Mouse (Mus musculus) erythroid progenitor cell, adult 5-6 weeks (primary cell): ENCODE measurements around the gene Galnt2. TPM values are rescaled to one million over a fixed set of nuclear protein-coding genes. Genes with fewer than 3 reads are reported as not detected.

Source experiments
- ATAC-seq: replicated peaks from 2 replicates; pipeline ENCODE4 v1.8.0; 2016; ENCODE audit warnings: moderate number of reproducible peaks, mild to moderate bottlenecking, moderate TSS enrichment, inconsistent platforms; ENCODE audit not compliant: poor library complexity, low FRiP score, severe bottlenecking
- total RNA-seq, 2 experiments: library from RNA; stranded (forward) in 1 of 2; stranded (reverse) in 1 of 2; fragments of 150-400 nt in 1 of 2; fragments of 186-747, 209-891 nt in 1 of 2; gene quantifications; 2 replicates each; pipeline versions ENCODE4 v1.2.3 to v1.2.4; 2015 to 2017; ENCODE audit warnings: low replicate concordance in 2 of 2

Gene Galnt2
- total RNA-seq, 2 experiments from 2014 or later = 15.5 TPM; not detected in 1

- ATAC-seq = no peak
Measured at GRCm38 (mm10) chr8:124284984-124285576, 53.9 kb downstream of the Galnt2 start.

- no peak for ATAC-seq
Measured at GRCm38 (mm10) chr8:124286461-124287124, 55.4 kb downstream of the Galnt2 start.

GRCm38 (mm10) chr8:124288215-124288864, 57.1 kb downstream of the Galnt2 start:
- ATAC-seq = no peak

- no peak for ATAC-seq
Measured at GRCm38 (mm10) chr8:124289481-124290050, 58.4 kb downstream of the Galnt2 start.

- no peak for ATAC-seq
Measured at GRCm38 (mm10) chr8:124290911-124291691, 59.9 kb downstream of the Galnt2 start.

- no peak for ATAC-seq
Measured at GRCm38 (mm10) chr8:124291693-124292092, 60.5 kb downstream of the Galnt2 start.

- no peak for ATAC-seq
Measured at GRCm38 (mm10) chr8:124292965-124293364, 61.8 kb downstream of the Galnt2 start.

GRCm38 (mm10) chr8:124294425-124294824, 63.2 kb downstream of the Galnt2 start:
- ATAC-seq = no peak

- ATAC-seq = no peak
Measured at GRCm38 (mm10) chr8:124294900-124295299, 63.7 kb downstream of the Galnt2 start.

GRCm38 (mm10) chr8:124295357-124295756, 64.2 kb downstream of the Galnt2 start:
- no peak for ATAC-seq

GRCm38 (mm10) chr8:124301512-124301911, 70.3 kb downstream of the Galnt2 start:
- ATAC-seq = no peak

GRCm38 (mm10) chr8:124301935-124302555, 70.9 kb downstream of the Galnt2 start:
- ATAC-seq = no peak

- no peak for ATAC-seq
Measured at GRCm38 (mm10) chr8:124303211-124303902, 72.2 kb downstream of the Galnt2 start.

- no peak for ATAC-seq
Measured at GRCm38 (mm10) chr8:124304141-124304540, 73.0 kb downstream of the Galnt2 start.

- no peak for ATAC-seq
Measured at GRCm38 (mm10) chr8:124306574-124306973, 75.4 kb downstream of the Galnt2 start.

GRCm38 (mm10) chr8:124307700-124308099, 76.5 kb downstream of the Galnt2 start:
- no peak for ATAC-seq

GRCm38 (mm10) chr8:124310509-124310908, 79.3 kb downstream of the Galnt2 start:
- ATAC-seq = no peak

GRCm38 (mm10) chr8:124311111-124311510, 79.9 kb downstream of the Galnt2 start:
- no peak for ATAC-seq

GRCm38 (mm10) chr8:124311723-124312122, 80.5 kb downstream of the Galnt2 start:
- ATAC-seq = no peak
